Mouse (Mus musculus): ENCODE results near the gene Fxyd4.
A peak's percentile ranks its signal among the peaks of the same experiment; 100 is the strongest.

- TF ChIP-seq POLR2A (IDR thresholded peaks at IDR 0.05; ENCODE audit: borderline replicate concordance, insufficient read depth, low read length) (peak; percentile 53; the same call in 1 of the 2 replicates), CTCF (IDR thresholded peaks at IDR 0.05; ENCODE audit: borderline replicate concordance, insufficient read depth, low read depth, low read length) (no peak)
Observed at GRCm38 (mm10) chr6:117916737-117917426, 20.6 kb downstream of the Fxyd4 start.
